Mouse (Mus musculus) kidney, adult 18-20 months (tissue): ENCODE measurements at regions not wholly inside any gene's neighbourhood (a gene's known extent, or its start where the extent isn't known, plus 50 kb on each side); places are given as distances from the start of the nearest gene placed in this dataset.
A peak's percentile ranks its signal among the peaks of the same experiment; 100 is the strongest.

ENCODE experiments used
- DNase-seq: peaks from one replicate; pipeline ENCODE4 v3.0.0; 2021

- DNase-seq: no peak
These were observed 70.6 kb downstream of the Npy start for GRCm38 (mm10) chr6:49893113-49893512.

DNA sequence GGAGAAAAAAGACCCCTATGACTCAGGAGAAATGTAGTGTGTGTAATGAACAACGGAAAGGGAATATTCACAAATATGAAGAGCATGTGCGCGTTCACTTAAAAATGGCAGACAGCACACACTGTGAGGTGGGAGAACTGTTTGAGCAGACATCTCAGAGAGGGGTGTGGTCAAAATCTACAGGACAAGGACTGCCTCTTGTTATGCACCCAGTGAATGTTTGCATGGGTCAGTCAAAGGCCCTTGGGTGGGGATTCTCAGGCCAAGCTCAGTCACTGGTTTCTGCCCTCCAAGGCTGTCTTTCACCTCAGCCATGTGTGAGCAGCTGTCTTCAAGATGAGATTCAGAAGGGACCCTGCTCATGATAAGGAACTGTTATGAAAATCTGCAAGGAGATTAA is 76.6 kb downstream of the Npy start:
- DNase-seq: no peak

- DNase-seq: no peak
These were observed 79.0 kb downstream of the Npy start for GRCm38 (mm10) chr6:49901512-49901911.

GRCm38 (mm10) chr6:49904001-49904400 is 81.5 kb downstream of the Npy start:
- DNase-seq: no peak

GRCm38 (mm10) chr6:49906456-49906855 is 83.9 kb downstream of the Npy start:
- DNase-seq: no peak

GRCm38 (mm10) chr6:49919089-49919812 is 96.7 kb downstream of the Npy start:
- peak; percentile 16 for DNase-seq

- DNase-seq: no peak
These were observed 97.3 kb downstream of the Npy start for GRCm38 (mm10) chr6:49919813-49920170.

DNA sequence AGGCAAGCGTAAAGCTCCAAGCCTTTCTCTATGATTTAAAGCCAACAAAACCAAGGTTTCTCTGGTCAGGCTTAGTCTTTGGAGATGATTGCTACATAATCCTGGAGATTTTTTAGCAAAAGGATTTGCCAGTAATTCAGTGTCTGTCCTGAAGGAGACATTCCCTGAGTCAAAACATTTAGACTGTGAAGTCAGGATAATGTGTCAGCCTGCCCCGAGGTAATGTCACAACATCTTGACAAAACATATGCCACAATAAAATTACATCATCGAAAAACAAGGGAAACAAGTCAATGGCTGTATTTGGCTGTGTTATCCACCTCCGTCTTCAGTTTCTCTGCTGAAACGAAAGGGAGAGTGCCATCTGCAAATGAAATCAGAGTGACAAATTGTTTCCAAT is 101.8 kb downstream of the Npy start:
- DNase-seq: no peak

- DNase-seq: no peak
These were observed 105.6 kb downstream of the Npy start for GRCm38 (mm10) chr6:49928075-49928474.

- DNase-seq: no peak
These were observed 107.6 kb downstream of the Npy start for GRCm38 (mm10) chr6:49930104-49930503.

- DNase-seq: no peak
These were observed 120.6 kb downstream of the Npy start for GRCm38 (mm10) chr6:49943087-49943486.

- DNase-seq: no peak
These were observed 136.4 kb downstream of the Npy start for GRCm38 (mm10) chr6:49958891-49959290.

DNA sequence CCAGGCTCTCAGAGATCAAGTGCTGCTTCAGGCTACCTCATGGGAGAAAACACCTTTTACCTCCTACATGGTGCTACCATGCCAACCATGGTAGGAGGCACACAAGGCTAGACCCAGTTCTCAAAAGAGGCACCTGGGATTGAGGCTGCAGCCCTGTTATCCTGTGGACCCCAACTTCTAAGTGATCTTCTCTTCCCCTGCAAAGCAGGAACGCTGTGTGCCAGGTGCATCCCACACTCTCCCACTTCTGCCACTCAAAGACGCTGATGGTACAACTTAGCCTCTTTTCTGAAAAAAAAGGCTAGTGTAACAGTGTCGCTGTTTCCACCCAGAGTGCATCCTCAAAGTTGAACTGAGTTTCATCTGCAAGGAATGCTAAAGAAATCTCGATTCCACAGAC is 138.7 kb downstream of the Npy start:
- no peak for DNase-seq

- peak; percentile 59 for DNase-seq
These were observed 143.5 kb downstream of the Npy start for GRCm38 (mm10) chr6:49965944-49966545.

DNA sequence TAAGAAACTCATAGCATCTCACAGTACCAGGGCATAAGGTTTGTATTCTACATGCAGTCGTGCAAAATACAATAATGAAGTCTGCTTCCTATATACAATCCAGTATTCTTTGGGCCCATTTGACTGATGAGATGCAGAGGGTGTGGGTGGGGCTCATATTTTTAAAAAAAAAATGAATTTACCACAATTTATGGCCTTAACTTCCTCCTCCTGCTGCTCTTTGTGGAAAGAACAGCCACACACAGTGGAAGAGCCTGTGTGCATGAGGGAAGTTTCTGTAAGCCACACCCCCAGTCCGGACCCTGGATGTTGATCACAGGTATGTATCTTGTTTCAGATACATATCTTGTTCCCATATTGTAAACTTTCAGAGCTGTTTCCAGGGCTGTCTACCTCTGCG is 143.5 kb upstream of the Mpp6 start:
- no peak for DNase-seq

GRCm38 (mm10) chr6:49973258-49973865 is 136.7 kb upstream of the Mpp6 start:
- DNase-seq: no peak

- DNase-seq: peak; percentile 10
These were observed 132.3 kb upstream of the Mpp6 start for GRCm38 (mm10) chr6:49977783-49978182.

DNA sequence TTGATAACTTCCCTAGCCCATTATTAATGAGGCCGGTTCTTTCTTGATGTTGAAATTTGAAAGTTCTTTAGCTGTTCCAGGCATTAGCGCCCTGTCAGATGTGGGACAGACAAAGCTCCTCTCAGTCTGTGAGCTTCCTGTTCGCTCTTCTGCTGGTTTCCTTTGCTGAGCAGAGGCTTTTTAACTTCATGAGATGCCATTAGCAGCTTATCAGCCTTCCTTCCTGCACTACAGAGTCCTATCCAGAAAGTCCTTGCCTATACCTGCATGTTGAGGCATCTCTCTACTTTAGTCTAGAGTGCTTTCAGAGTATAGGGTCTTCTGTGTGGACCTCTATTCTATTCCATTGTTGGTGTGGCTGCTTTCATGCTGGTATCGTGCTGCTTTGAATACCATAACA is 126.3 kb upstream of the Mpp6 start:
- no peak for DNase-seq

- DNase-seq: no peak
These were observed 124.9 kb upstream of the Mpp6 start for GRCm38 (mm10) chr6:49985127-49985526.

DNA sequence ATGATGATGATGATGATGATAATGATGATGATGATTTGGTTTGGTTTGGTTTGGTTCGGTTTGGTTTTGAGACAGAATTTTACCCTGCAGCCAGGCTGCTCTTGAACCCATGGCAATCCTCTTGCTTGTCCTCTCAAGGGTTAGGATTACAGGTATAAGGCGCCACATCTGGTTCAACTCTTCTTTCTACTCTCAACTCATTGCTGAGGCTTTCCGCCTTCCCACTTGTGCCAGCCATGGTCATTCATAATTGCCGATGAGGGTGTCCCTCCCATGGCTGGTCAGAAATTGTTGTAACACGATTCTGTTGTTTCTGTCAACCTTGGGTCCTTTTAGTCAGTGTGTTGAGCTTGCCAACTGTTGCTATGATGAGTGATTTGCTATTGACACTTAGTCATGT is 122.9 kb upstream of the Mpp6 start:
- no peak for DNase-seq

DNA sequence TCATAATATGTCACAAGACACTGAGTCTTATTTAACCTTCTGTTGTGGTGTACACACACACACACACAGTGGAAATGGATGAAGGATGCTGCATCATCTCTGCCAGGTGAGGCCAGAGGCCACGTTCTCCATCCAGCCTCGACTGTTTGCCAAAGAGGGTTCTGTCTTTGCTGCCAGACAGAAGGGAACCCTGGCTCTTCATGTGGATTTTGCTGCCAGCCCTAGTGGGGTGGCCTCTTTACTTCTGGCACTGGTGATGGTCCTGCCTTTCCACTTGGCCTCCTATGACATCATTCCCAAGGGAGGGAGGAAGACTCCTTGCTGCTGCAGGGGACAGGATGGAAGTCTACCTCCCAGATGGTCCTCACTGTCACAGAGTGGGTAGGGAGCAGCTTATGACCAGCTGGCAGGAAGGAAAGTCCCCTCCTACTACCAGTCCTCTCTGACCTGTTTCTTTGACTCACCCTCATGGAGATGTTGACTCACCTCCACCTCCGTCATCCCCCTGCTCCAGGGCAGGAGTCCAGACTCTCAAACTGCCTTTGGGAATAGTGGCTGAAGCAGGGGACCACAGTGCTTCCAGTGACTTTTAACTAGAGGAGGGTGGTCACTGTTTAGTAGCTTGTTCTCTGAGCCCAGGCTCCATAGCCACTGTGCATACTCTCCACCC is 122.4 kb upstream of the Mpp6 start:
- DNase-seq: no peak

GRCm38 (mm10) chr6:49989585-49990521 is 120.2 kb upstream of the Mpp6 start:
- peak; percentile 12 for DNase-seq

DNA sequence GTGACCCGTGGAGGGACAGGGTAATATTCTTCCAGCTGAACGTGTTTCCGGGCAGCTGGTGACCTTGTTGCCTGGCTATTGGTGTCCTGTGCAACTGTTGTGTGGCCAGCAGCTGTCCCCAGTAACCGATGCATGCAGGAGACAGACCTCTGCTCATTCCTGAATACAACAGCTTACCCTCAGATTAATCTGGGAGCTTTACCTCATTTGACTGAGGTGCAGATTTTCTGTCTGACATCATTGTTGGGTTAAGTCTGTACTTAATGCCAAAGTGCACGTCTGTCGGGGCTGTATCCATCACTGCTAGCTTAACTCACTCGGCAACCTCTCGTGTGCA is 119.6 kb upstream of the Mpp6 start:
- DNase-seq: no peak
